Mouse (Mus musculus): ENCODE results near the gene Thada.
A peak's percentile ranks its signal among the peaks of the same experiment; 100 is the strongest.

The Thada gene

DNA sequence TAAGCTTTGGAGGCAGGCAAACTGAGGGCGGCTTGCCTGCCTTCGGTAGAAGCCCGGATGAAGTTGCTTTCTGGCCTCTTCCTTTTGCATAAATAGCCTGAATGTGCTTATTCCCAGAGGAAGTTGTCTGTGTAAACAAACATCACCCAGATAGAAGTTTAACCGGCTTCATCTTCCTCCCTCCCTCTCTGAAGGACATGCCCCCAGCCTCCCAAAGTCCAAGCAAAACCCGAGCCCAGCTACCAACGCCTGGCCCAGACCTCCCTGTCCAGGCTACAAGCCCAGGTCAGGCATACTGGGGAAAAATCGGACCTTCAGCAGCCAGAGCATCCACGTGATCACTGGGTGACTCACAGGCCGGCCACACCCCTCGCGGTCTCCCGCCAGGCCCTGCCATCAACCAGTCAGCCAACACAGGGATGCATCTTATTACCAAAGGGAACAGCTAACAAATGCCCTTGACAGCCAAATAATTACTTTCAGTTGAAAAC is 282.7 kb downstream of the Thada start:
- DNase-seq, result peak; percentile 66 to 69

DNA sequence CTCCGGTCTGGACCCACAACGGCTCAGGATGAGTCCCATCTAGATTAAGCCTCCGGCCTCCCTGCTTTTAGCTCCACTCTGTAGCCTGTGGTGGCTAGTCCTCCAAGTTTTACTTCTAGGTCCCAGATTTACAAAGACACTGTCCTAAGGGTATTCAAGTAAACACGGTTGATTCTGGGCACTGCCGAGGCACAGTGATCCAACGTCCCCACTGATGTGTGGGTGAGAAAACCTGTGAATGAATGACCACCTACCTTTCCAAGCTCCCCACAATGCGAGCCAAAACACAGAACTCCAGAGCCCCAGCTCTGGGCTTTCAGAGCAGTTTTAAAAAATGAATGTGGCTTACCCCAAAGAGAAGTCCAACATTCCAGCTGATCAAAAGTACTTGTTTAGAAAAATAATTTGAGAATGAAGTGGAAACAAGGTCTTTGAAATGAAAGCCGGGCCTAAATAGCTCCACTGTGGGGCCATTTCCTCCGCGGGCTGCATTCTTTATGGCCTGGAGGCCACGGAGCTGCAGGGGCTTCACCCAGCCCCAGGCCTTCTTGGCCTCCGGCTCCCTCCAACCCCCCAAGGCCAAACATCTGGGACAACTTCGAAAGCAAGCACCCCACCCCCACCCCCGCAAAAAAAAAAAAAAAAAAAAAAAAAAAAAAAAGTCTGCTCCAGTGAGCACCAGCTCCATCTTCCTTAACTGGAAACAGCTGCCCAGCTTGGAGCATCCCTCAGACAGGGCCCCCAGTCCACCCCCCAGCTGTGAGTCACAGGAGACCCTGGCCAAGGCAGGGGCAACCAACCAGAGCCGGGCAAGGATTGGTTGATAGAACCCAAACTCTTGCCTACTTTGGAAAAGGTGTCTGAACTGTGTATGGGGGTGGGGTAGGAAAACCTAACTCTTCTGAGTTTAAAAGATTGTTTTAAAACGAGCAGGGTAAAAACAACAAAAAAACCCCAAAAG is 283.4 kb downstream of the Thada start:
- peak in 1 of 2 experiments; percentile 57 for DNase-seq

DNA sequence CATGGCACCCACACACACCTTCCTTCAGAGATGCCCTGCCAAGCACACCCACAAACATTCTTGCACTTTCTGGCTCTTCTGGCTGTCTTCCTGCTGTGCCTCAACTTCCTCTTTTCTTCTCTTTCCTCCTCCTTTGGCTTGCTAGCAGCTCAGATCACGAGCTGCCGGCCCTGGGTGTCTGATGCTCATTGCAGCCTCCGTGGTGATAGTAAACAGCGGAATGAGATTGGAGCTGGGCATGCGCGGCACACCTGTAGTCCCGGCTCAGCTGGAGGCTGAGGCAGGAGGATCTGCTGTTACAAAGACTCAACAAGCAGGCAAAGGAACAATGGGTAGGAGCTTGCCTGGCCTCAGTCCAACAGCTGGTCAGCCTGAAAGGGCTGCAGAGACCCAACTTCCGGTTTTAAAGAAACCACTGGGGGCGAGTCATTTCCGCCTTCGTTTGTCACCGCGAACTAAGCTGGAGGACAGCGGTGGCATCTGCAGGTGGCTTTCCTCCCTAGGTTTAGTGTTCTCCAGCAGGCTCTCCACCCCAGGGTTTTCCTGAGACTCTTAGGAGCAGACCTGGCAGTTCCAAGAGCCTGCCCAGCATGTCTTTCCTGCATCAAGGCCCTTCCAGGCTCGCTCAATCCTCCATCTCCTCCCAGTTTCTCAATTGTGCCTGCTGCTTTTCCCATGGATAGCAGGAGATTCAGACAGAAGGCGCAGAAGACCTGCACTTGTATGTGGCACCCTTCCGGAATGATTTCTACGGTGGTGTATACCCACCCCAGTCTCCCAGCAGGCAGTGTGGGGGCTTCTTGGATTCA is 284.3 kb downstream of the Thada start:
- DNase-seq, result peak; percentile 62 to 80

DNA sequence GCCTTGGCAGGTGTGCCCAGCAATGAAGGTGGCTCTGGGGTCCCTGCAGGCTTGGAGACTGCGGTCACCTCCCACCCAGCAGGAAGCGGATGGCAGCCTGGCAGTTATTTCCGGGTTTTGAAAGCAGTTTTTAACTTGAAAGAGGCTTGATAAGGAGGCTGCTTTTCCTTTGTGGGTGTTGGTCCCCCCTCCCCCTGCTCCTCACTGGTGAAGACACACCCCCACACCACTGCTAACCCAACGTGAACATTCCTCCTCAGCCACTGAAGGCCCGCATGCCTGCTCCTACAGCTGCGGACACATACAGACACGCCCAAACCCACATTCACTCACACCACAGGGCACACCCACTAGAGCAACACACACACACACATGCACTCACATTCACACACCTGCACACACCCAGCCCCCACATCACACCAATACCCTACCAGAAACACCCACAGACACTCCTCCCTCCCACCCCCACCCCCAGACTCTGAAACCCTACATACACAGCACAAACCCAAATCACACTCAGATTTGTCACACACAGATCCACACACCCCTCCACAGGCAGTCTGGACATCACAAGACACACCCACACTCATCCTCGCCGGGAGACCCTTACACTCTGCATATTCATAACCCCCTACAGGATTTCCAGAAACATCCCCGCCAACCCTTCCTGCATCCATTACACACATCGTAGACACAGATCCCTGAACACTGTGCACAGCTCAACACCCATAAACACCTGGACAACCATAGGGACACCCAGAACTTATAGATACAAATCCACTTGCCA is 285.1 kb downstream of the Thada start:
- peak; percentile 88 to 95 for DNase-seq

DNA sequence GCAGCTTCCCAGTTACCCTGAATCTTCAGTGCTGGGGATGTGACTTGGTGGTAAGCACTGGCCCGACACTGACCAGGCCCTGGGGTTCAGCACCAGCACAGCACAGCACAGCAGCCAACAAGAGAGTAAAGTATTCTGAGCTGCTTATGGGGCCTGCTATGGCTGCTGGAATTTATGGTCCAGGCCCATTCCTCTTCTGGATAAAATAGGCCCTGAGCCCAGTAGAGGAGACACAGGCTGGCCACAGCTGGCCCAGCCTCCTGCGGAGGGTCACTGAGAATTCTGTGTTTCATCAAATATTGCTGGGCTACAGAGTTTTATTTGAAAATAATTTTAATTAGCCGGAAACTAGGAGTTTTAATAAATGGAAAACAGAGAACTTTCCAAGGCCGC is 286.0 kb downstream of the Thada start:
- peak in 1 of 2 experiments; percentile 29 for DNase-seq

DNA sequence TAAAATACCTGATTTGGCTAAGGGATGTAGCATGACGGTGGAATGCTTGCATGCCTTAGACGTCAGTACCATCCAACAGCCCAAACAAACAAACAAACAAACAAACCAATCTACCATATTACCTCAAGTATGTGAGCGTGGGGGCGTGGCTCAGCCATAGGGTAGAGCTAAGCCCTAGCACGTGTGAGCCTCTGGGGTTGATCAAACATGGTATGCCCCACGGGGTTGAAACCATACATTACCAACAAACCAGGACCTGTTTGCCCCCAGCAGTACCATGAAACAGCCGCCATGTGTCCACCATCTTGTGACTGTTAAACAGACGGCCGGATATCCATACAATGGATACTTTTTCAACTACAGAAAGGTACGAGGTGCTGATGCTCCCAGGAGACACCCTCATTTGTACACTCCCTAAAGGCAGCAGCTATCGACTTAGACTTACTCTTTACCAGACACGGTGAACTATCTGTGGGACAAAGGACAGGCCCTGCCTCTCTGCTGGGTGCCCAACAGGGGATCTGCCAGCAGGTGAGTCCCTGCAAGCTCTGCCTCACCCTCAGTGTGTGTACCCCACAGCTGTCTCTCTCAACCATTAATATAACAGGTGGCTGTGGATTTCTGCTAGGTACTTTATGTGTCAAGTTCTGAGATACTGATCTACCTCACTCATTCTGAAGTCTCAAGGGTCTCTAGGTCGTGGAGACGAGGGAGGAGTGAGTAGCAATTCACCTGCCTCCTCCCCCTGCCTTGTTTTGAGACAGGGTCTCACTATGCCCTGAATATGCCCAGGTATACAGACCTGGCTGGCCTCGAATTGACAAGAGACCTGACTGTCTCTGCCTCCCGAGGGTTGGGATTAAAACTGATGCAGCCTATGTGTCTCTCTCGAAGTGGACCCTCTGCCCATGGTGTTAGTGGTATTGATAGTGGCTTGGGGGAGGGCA is 286.7 kb downstream of the Thada start:
- DNase-seq, result peak in 1 of 2 experiments; percentile 52

DNA sequence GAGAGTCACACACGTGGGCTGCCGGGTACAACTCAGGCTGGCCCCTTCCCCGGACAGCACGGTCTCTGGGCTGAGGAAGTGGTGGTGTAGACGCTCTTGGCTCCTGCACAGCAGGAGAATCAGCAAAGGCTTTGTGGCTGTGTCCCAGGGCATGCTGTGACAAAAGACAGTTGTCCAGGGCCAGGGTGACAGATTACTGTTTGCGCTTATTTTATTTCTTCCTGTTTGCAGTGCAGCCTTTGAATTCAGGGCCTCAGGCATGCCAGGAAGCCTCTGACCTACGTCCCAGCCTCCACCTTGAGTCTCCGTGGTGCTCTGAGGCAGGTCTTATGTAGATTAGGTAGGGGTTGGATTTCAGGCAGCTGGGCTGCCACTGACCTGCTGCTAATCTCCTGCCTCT is 288.5 kb downstream of the Thada start:
- DNase-seq, result peak in 1 of 2 experiments; percentile 19

DNA sequence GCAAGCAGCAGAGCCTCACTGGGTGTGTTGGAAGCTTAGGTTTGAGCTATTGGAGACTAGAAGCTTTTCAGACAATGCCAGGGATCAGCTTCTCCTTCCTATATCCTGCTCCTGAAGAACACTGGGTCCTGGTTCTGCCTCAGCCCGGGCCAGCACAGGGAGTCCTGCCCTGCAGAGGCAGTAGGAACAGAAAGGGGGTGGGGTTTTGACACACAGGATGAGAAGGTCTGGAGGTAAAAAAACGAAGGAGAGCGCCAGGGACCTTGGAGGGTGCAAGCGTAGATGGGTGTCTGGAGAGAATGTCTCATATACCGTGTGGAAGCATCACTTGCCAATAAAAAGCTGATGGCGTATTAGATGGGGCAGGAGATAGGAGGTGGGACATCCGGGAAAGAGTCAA is 289.6 kb downstream of the Thada start:
- peak; percentile 1 to 19 for DNase-seq

DNA sequence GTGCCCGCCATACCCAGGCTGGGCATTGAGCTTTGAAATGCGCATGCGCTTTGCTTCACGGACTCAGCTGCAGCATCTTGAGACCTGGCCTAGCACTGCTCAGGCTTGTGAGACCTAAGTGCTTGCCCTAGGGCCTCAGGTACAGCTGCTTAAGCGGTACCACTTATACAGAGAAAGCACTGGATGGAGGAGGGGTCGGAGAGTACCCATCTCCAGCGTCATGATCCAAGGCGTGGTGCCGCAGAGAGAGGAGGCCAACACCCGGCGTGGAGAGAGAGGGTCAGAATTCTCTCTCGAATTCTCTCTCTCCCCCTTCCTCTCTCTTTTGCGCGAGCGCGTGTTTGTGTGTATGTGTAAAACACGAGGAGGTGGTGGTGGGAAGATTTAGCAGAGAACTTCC is 290.8 kb downstream of the Thada start:
- DNase-seq, result peak in 1 of 2 experiments; percentile 6

DNA sequence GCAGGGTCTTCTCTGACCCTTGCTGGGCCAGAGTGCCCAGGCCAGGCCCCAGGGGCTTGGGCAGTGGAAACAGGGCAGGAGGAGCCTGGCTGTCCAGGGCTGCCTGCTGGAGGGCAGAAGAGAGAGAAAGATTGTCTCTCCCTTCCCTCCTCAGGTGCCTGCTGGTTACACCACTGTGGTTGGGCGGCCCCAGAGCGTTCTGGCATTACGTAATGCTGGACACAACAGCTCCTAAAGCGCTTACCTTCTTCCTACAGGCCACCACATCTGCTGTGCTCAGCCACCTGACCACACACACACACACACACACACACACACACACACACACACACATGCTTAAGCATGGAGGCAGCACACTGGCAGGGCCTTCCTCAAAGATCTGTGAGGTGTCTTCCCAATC is 298.6 kb downstream of the Thada start:
- DNase-seq, result peak; percentile 0 to 3

DNA sequence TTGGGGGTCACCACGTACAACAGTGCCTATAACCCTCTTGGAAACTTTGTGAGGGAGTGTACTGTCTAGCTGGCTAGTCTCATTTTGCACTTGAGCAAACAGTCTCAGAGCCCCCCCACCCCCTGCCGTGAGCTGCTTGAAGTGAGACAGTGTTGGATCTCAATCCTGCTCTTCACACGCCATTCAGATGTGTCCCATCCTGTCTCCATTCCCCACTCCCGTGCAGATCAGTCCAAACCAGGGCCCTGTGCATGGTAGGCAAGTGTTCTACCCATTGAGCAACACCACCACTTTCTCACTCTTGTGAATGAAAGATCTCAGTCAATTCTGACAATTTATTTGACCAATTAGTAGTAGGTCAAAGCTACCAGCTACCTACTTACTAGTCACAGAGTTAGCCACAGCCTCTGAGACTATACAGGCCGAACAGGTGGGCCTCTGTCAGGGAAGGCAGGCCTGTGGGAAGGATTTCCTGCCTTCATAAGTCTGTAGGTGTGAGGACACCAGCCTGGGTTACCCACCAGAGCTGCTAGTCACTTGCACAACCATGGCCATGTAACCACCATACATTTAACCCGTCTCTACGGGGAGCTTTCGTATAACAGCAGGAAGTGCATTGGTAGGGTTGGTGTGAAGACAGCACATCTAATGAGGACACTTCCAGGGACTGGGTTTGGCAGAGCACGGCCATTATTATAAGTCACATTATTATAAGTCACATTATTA is 299.7 kb downstream of the Thada start:
- DNase-seq, result peak; percentile 15 to 46

DNA sequence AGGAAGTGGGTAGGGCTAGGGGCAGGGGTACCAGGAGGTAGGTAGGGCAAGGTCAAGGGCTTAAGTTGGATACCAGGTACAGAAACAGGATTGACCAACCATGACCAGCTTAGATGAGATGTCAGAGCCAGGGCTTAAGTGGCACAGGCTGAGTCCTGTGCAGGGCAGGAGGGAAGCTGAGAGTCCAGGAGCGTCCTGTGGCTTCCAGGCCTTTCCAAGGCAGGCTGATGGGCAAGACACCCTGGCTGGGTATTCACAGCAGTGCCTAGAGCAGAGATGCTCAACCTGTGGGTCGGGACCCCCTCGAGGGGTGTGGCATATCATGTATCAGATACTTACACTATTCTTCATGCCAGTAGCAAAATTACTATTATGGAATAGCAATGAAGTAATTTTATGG is 300.3 kb downstream of the Thada start:
- peak; percentile 2 to 7 for DNase-seq

DNA sequence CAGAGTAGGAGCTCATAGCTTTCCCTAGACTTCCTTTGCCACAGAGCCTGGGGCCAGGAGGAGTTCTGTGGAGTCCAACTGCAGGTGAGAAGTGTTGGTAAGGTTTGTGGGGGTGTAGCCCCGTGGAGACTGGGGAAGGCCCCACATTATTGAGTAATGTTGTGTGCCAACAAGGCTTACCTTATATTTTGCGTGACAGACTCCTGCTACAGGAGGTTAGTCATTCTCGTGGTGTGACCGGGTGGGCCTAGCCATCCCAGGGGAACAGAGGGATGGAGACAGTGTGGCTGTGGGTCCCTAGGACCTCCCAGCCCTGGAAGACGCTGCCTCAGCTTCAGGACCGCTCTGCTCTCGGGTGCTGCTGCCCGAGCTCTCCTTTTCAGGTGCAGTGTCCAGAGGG is 301.9 kb downstream of the Thada start:
- DNase-seq, result peak; percentile 5 to 9

DNA sequence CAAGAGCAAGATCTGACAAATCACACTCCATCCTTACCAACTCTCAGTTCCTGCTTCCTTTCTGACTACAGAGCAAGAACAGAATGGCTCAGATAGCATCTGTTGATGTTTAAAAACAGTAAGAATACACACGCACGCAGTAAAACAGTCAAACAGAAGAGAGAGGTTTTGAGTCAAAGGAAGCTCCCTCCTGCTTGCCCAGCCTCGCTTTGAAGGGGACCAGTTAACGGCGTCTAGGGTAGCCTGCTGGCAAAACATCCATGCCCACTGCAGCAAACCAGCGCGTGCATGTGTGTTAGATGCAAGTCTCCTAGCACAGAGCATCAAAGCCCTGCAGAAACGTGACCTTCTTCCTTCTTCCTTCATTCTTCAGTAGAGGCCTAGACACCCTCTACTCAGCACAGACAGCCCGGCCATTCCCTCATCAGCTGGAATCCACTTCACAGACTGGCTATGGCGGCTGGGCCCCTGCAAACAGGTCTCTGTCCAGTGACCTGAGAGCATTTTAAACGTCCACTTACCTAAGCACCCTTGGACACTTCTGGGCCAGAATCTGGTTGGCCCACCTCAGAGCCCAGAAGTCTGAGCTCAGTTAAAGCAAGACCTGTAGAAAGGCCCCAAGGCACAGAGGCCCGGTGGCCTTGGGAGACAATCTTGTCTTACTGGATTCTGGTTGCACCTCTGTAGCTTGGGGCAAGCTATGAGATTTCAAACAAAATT is 302.8 kb downstream of the Thada start:
- peak; percentile 24 to 56 for DNase-seq

DNA sequence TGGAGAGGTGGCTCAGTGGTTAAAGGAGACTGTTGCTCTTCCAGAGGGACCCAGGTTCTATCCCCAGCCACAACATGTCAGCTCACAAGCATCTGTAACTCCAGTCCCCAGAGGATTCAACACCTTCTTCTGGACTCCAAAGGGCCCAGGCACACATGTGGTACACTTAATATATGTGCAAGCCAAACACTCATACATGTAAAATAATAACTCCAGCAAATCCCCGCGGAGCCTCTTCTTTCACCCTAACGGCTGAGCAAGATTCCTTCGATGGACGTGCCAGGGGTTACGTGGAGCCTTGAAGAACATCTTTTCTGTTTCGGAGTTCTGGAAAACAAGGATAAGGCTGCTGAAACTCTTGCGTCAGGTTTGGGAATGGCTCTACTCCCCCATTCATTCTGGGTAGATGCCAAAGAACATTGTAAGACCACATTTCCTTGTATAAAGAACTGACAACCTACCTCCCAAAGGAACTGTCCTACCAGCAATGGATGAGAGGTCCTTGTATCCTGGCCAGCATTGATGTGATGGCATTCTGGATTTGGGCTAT is 303.7 kb downstream of the Thada start:
- DNase-seq, result peak; percentile 4 to 13

DNA sequence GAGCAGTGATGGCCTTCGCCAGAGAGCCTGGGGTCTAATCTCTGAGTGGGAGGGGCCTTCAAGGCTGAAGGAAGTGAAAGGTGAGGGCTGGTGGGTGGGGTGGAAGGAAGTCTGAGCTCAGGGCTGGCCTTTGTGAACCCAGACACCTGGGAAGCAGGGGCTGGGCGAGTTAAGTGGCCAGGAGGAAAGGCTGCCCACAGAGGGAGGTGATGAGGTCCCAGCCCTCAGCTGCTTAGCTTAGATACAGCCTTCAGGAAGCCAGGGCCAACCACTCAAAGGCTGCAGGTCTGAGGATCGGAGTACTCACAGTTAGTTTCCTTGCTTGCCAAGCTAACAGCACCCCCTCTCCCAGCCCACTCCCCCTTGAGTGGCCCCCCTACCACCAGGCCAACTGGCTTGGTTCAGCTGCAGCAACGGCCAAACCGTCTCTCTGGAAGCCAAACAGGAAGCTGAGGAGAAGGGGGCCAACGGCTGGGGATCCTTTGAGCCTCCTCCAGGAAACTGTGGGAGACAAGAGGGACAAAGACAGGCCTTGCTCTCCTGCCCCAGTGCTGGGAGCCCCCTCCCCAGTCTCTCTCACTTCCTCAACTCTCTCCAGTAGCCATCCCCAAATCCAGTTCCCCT is 304.7 kb downstream of the Thada start:
- DNase-seq, result peak; percentile 44 to 69

DNA sequence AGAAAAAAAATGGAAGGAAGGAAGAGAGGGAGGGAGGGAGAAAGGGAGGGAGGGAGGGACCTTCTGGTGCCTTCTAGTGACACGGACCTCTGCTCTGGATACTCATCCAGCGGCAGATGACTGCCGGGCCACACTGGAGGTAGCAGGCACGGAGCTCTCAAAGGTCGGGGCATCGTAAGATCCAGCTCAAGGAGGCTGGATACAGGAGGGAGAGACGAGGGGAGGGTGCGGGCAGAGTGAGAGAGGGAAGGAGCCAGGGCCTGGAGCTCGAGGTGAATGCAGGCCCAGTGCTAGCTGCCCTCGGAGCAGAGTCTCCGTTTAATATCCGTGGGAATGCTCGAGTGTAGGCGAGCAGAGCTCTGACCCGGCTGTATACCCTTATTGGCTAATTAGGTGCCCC is 307.1 kb downstream of the Thada start:
- DNase-seq, result peak; percentile 1 to 4

DNA sequence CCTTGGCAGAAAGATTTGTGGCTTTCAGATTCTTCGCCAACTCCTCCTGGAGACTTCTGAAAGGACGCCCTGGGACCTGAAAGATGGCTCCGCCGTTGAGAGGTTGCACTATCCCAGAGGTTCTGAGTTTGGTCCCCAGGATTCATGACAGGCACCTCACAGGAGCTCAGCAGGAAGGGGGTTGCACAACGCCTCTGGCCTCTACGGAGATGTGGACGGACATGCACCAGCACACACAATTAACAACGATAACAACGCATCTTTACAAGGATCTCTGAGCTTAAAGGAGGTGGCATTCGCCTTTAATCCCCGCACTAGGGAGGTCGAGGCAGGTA is 307.6 kb downstream of the Thada start:
- DNase-seq, result peak in 1 of 2 experiments; percentile 3

DNA sequence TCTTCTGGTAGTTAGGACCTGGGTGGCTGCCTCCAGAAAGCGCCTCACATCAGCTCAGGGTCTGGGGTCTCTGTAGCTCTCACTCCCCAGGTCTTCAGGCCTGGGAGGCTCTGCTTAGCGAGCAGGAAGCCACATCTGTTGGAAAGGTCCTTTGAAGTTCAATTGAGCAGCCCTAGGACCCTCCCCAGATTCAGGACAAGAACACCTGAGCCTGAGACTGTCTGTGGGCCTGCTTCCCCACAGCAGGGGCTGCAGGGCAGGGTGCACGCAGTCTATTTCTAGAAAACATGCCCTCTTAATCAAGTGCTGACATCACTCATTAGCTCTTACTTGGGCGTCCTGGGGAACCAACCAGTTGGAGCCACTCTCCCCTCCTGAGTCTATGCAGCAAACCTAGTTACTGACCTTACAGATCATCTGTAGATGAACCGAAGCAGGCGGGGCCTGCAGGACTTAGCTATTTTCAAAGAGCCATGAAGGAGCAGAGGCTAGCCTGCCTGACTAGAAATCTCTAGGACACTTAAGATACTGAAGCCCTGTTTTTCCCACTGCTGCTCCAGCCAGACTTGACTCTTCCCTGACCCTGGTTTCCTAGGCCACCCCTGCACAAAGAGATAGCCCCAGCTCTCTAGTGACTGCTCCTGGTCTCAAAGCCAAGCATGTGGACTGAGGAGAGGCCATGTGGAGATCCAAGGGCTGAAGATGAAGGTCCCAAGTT is 308.1 kb downstream of the Thada start:
- peak; percentile 1 to 13 for DNase-seq

All from thymus, adult 18-20 months (tissue).